Mouse (Mus musculus) left cerebral cortex, adult 11 months (tissue): Measurements from ENCODE around the gene Meiob.

Experiments
- DNase-seq: peaks from one replicate; pipeline ENCODE4 v3.0.0; 2022; ENCODE audit warnings: low spot score

Meiob gene

GRCm38 (mm10) chr17:24821351-24822280, 17.5 kb downstream of the Meiob start:
- DNase-seq: no peak

- DNase-seq: no peak
Measured at GRCm38 (mm10) chr17:24839842-24840241, 35.8 kb downstream of the Meiob start, which contains the start of gene Hagh. Hagh (plus strand) TSS chr17:24840143.

GRCm38 (mm10) chr17:24840341-24840740, 36.3 kb downstream of the Meiob start:
- no peak for DNase-seq

- DNase-seq: no peak
Measured at GRCm38 (mm10) chr17:24841133-24841532, 37.0 kb downstream of the Meiob start.

- no peak for DNase-seq
Measured at GRCm38 (mm10) chr17:24842631-24843030, 38.5 kb downstream of the Meiob start.

GRCm38 (mm10) chr17:24844525-24844924, 40.4 kb downstream of the Meiob start:
- no peak for DNase-seq

GRCm38 (mm10) chr17:24847386-24847785, 43.3 kb downstream of the Meiob start:
- no peak for DNase-seq

GRCm38 (mm10) chr17:24848600-24849031, 44.5 kb downstream of the Meiob start:
- DNase-seq: no peak

GRCm38 (mm10) chr17:24849733-24850064, 45.6 kb downstream of the Meiob start:
- no peak for DNase-seq

GRCm38 (mm10) chr17:24850065-24850772, 46.1 kb downstream of the Meiob start, which contains the start of gene Fahd1:
Fahd1 (minus strand) TSS chr17:24850364.
- DNase-seq: peak; percentile 96

- no peak for DNase-seq
Measured at GRCm38 (mm10) chr17:24850773-24851127, 46.7 kb downstream of the Meiob start.

GRCm38 (mm10) chr17:24851381-24852125, 47.5 kb downstream of the Meiob start:
- no peak for DNase-seq

- no peak for DNase-seq
Measured at GRCm38 (mm10) chr17:24855838-24856464, 51.9 kb downstream of the Meiob start.

GRCm38 (mm10) chr17:24856589-24856988, 52.5 kb downstream of the Meiob start:
- DNase-seq: no peak

- no peak for DNase-seq
Measured at GRCm38 (mm10) chr17:24857831-24858470, 53.9 kb downstream of the Meiob start.

GRCm38 (mm10) chr17:24858967-24859366, 54.9 kb downstream of the Meiob start:
- DNase-seq: no peak

- DNase-seq: no peak
Measured at GRCm38 (mm10) chr17:24860076-24860475, 56.0 kb downstream of the Meiob start.

GRCm38 (mm10) chr17:24861785-24862184, 57.7 kb downstream of the Meiob start:
- DNase-seq: no peak

GRCm38 (mm10) chr17:24865776-24866175, 61.7 kb downstream of the Meiob start, which contains the start of gene Igfals:
Igfals (plus strand) TSS chr17:24865997.
- DNase-seq: no peak

GRCm38 (mm10) chr17:24867914-24868313, 63.8 kb downstream of the Meiob start:
- DNase-seq: no peak

- no peak for DNase-seq
Measured at GRCm38 (mm10) chr17:24873695-24874404, 69.8 kb downstream of the Meiob start.
